Mouse (Mus musculus) embryonic fibroblast, embryonic 13.5 days (primary cell): ENCODE data around the gene Pcbp3.

Source experiments
- CTCF ChIP-seq: IDR thresholded peaks from 2 replicates; pipeline ENCODE4 v1.5.1; 2011; ENCODE audit warnings: mild to moderate bottlenecking, control low read depth, low read length, moderate library complexity, borderline replicate concordance; ENCODE audit not compliant: insufficient read depth
- POLR2A ChIP-seq: IDR thresholded peaks from 2 replicates; pipeline ENCODE4 v1.6.1; 2011; ENCODE audit warnings: low read depth, mild to moderate bottlenecking, control low read depth, low read length, moderate library complexity

DNA sequence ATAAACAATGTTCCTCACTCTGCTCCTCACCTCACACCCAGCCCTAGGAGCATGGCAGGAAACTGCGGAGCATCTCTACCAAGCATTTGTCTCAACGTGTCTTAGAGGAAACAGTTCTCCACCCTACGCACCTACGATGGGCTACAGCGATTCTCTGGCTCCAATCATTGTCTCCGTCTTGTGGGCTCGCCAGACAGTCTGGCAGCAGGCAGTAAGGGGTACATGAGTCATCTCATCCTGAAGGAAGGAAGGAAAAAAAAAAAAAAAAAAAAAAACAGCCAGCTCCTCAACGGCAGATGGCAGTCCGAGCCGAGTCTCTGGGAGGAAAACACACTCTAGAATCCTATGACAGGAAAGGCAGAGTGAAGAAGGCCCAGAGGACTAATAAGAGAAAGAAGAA is 87.7 kb downstream of the Pcbp3 start:
- TF ChIP-seq CTCF (no peak), POLR2A (no peak)
